Mouse (Mus musculus) thymus, postnatal 14 days (tissue): ENCODE measurements around the gene Rab8b.
"Not testable (repeated sequence)": the region's sequence is repeated elsewhere in the genome, so short reads cannot be mapped to it uniquely, and the experiment has no call there.

Experiments
- DNase-seq: peaks from one replicate; pipeline ENCODE4 v3.0.0; 2021

Rab8b gene

GRCm38 (mm10) chr9:66917216-66917891, 2.1 kb downstream of the Rab8b start:
- no peak for DNase-seq

DNA sequence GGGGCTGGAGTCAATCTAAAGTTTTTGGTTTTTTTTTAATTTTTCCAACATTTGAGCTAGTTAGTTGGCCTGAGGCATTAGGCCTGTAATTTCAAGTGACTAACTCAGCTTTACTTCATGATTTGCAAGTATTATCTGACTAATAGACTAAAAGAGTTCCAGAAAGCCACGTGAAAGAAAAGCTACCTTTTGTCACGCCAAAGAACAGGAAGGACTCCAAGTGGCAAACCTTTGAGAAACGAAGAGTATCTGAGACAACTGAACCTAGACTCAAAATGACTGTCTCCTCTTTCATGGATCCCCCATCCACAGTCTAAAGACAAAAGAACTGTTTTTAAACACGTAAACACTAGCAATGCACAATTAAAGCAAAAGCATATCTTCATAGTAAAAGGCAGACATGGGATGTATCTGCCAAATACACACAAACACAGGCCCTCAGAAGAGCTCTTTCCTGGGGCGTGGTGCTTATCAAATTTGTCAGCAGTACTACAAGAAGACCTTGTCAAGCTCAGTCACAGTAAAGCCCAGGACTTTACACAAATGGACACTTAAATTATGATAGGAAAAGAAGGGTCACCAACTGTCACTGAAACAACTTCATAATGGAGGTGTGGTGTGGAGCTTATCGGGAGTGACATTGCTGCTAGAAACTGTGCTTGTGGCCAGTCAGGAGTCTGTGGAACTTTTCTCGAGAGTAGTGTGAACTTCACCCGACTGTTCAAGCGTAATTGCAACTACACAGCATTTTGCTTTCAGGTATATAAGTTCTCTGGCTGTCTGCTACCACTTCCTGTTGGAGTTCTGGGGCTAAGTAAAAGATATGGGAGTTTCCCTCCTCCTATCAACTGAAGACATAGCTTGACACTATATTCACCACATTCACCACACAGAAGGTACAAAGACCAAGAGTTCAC, 3.4 kb downstream of the Rab8b start:
- DNase-seq: peak; percentile 36

DNA sequence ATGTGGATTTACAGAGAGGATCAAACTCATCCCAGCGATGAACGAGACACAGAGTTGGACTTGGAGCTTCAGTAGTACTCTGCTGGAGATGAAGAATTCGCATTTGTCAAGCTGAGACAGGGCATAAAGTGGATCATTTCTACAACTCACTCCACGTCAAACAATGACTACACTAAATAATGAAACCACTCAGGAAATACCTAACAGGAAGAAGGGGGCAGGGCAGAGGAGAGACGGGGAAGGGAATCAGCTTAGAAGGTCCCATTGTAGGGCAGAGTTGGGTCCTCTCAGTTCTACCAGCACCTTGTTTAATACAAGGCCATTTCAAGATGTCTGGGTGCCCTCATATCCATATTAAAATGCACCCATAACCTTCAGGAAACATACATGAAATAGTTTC, 4.1 kb downstream of the Rab8b start:
- DNase-seq: peak; percentile 56

DNA sequence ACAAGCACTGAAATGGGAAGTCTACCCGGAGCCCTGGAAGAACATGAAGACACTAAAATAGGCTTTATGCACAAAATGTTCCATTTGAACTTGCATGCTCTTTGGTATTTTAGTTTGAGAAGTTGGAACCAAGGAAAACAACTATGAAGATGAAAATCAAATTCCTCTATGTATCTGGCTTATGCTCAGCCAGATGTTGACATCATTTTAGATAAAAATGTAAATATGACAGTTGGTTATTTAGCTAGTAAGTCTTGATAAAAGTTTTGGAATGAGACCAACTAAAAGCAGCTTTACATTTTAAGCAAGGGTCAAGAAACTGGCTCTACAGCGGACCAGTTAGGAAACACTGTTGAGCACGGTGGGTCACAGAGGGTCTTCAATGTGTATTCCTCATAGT, 4.9 kb downstream of the Rab8b start:
- no peak for DNase-seq

DNA sequence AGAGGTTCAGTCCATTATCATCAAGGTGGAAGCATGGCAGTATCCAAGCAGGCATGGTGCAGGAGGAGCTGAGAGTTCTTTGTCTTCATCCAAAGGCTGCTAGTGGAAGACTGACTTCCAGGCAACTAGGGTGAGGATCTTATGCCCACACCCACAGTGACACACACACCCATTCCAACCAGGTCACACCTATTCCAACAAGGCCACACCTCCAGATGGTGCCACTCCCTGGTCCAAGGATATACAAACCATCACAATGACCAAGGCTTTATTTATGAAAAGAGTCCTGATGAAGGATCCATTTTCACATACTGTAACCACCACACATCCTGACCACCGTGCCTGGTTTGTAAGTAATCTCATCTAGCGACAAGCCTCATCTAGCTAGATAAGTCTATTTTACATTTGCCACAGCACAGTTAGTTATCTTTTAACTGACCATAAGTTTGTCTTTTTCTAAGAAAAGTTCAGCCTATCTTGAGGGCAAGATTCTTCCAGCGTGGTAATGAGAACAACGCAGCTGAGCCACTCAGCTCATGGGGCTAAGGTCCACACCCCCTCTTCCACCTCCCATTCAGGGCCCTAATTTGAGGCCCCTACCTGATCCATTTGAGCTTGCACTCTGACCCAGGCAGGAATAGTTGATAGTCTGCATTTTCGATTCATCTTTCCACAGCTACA, 6.1 kb downstream of the Rab8b start:
- not testable (repeated sequence) for DNase-seq

DNA sequence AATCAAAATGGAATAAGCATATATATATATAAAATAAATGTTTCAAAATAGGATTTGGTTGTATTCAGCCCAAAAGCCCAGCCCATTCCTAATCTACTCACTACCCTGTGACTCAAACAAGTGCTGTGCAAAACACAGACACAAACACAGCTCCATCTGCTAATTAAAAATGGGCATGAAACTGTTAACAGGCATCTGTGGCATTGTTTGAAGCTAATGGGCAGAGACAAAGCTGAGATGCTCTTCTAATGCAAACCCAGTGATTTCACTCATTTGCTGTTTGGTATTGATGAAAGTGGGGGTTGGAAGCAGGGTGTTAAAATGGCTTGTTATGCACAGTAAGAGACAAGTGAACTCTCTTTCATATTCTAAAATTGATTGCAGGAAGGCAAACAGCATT, 7.2 kb downstream of the Rab8b start:
- DNase-seq: no peak

- DNase-seq: no peak
These were observed 8.8 kb downstream of the Rab8b start for GRCm38 (mm10) chr9:66910677-66911076.

DNA sequence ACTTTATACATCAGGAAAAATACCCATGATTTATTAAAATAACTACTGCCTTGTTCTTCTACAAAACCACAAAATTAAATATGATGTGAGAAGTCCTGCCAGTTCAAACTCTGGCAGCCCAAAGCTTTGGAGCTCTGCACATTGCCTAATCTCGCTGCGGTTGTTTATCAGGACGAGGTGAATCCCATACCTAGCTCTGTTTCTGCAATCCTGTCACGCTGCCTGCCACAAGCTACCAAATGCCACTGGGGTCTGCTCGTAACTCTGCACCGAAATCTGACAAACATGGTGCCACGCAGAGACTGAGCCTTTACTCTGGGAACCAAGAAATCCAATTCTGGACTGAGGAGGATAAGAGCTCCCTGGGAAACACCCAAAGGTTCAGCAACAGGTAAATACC, 9.6 kb downstream of the Rab8b start:
- DNase-seq: no peak

DNA sequence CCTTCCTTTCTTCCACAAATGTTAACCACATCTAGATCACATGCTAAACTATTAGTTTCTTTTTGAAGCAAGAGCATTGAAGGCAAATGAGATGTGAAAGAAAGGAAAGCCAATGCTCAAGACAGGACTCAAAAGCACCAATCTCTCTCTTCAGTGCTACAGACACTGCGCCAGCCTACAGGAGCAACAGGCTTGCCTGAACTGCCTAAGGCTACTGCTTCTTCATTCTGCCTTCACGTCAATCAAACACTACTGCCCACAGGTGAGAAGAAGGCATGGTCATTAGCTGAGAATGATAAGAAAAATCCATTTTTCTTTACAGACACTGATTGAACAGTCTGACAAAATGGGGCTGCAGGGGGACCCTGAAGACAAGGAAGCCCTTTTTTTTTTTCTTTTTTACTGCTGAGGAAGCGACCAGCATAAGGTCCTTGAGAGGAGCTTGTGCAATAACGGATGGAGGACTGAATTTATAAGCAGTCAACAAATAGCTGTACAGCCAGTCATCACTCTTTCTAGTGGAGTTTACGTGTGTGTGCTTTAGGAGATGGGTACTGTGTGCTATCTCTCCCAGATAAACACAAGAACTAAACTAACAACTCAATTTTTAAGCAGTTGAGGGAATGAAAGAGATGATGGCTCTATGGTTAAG, 11.6 kb downstream of the Rab8b start:
- no peak for DNase-seq

GRCm38 (mm10) chr9:66907126-66907525, 12.4 kb downstream of the Rab8b start:
- no peak for DNase-seq

- no peak for DNase-seq
These were observed 13.5 kb downstream of the Rab8b start for GRCm38 (mm10) chr9:66905990-66906389.

DNA sequence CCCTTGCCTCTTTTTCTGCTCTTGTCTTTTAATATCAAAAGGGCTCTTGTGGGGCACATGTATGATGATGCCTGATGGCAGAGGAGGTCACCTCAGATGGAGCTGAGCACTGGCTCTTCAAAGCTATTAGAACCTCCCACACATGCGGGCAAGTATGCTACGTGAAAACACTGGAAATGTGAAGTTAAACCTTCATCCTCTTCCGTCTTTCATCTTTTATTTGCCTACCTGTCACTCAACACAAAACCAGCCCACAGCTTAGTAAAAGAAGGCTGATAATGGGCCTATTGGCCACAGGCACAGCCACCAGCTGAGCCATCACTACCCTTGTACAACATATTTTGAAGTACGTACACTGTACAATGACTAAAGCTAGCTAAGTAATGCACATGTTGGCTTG, 20.0 kb downstream of the Rab8b start:
- no peak for DNase-seq

DNA sequence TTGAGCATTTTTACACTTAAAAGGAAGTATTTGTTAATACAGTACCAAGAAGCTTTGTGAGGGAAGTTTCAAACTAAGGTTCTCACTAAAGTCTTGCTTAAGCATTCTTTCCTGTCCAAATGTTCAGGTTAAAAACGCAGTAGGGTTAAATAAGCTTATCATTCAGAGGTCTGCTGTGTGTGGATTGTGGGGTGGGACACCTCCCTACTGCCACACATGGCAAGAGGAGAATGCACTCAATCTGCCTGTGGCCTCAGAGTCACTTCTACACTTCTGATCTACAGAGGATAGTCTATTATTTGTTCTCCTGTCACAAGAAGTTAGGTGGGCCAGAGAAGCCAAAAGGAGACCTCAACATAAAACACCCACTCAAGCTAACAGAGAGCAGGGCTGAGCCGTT, 20.4 kb downstream of the Rab8b start:
- DNase-seq: no peak

GRCm38 (mm10) chr9:66897851-66898250, 21.6 kb downstream of the Rab8b start:
- DNase-seq: no peak

DNA sequence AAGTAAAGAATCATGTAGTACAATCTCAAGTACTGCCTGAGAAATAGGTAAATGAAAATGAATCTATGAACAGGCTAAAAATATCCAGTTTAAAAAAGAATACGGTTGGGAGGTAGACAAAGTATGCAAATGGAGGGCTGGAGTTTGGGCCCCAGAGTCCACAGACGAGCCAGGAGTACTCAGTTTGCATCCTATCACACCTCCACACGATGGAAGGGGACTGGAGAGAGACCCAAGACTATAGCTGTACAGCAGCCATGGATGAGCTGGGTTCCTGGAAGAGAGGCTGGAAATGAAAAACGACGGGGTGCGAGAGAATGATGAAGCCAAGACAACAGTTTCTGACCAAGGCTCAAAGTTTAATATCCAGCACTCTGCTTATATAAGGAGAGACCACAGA, 22.5 kb downstream of the Rab8b start:
- no peak for DNase-seq

DNA sequence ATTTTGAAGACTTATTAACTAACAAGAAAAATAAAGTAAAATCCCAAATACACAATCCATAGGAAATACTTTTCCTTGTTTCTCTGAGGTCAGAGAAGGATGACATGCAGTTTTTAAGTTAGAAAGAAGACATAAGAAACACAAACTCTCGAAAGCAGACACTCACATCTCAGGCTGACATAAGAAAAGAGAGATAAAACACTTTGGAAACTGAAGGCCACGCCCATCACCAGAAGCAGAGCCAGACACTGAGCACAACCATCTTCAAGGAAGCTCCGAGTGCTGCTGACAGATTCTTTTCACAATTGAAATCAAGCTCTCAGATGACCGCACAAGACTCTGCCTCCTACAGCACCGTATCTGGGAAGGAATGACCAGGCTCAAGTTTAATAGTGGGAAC, 23.5 kb downstream of the Rab8b start:
- DNase-seq: no peak

- DNase-seq: no peak
These were observed 24.3 kb downstream of the Rab8b start for GRCm38 (mm10) chr9:66895035-66895779.

GRCm38 (mm10) chr9:66894421-66894820, 25.1 kb downstream of the Rab8b start:
- DNase-seq: no peak

- DNase-seq: not testable (repeated sequence)
These were observed 27.0 kb downstream of the Rab8b start for GRCm38 (mm10) chr9:66892456-66892855.

- DNase-seq: no peak
These were observed 31.4 kb downstream of the Rab8b start for GRCm38 (mm10) chr9:66887960-66888610.

- no peak for DNase-seq
These were observed 32.1 kb downstream of the Rab8b start for GRCm38 (mm10) chr9:66887301-66887902.
